In genomic region chr8:4275275-4276110, GRCm38 (mm10) we compare ENCODE assay signal across 8 mouse cellular contexts. TPM values are rescaled to one million over a fixed set of nuclear protein-coding genes. Genes with fewer than 3 reads are reported as not detected.
DNase-seq lines count a peak whose midpoint lies in the region; ATAC-seq and TF ChIP-seq lines count a peak whose summit lies in the region.

Timm44 (minus strand) TSS chr8:4275913.

- peak within 1 kb of the TSS; percentile 64 for H3K4me2 ChIP-seq in kidney, embryonic 14.5 days (replicated peaks; ENCODE audit: low read depth, low read length)
- H3K4me2 ChIP-seq in limb, embryonic 15.5 days = peak within 1 kb of the TSS; percentile 61

- TF ChIP-seq POLR2A in bone marrow macrophage, adult 2 months (IDR thresholded peaks at IDR 0.05; ENCODE audit: borderline replicate concordance, low read depth, low read length) = no peak
- peak; percentile 78 for TF ChIP-seq POLR2A in embryonic fibroblast, embryonic 13.5 days (IDR thresholded peaks at IDR 0.05; ENCODE audit: low read depth, low read length)

- H3K36me3 ChIP-seq in kidney, embryonic 14.5 days (ENCODE audit: control insufficient read depth, insufficient read depth, low read length) = peaks cover 25% of the 10 kb centered on the region
- peaks cover 32% of the 10 kb centered on the region for H3K36me3 ChIP-seq in limb, embryonic 15.5 days

- no peaks in the 10 kb centered on the region for H3K27me3 ChIP-seq in kidney, embryonic 14.5 days (ENCODE audit: control insufficient read depth, insufficient read depth, low read length)
- H3K27me3 ChIP-seq in limb, embryonic 15.5 days = no peaks in the 10 kb centered on the region

- peak within 1 kb of the TSS; percentile 93 for H3K4me3 ChIP-seq in bone marrow macrophage, adult 2 months (ENCODE audit: insufficient read depth, low read length)
- peak within 1 kb of the TSS; percentile 97 for H3K4me3 ChIP-seq in embryonic fibroblast, embryonic 13.5 days (ENCODE audit: insufficient read depth, low read length)
- H3K4me3 ChIP-seq in kidney, embryonic 14.5 days (ENCODE audit: low read length) = peak within 1 kb of the TSS; percentile 85
- H3K4me3 ChIP-seq in limb, embryonic 15.5 days = peak within 1 kb of the TSS; percentile 78

- H3K9me3 ChIP-seq in kidney, embryonic 14.5 days (ENCODE audit: control insufficient read depth, low read length) = no peaks in the 10 kb centered on the region
- H3K9me3 ChIP-seq in limb, embryonic 15.5 days = no peaks in the 10 kb centered on the region

- TF ChIP-seq CTCF in bone marrow macrophage, adult 2 months (IDR thresholded peaks at IDR 0.05; ENCODE audit: low read depth, low read length) = no peak
- no peak for TF ChIP-seq CTCF in embryonic fibroblast, embryonic 13.5 days (IDR thresholded peaks at IDR 0.05; ENCODE audit: borderline replicate concordance, insufficient read depth, low read length)

- peak within 1 kb of the TSS; percentile 87 for H3K9ac ChIP-seq in kidney, embryonic 14.5 days (ENCODE audit: low read depth, low read length)
- peak within 1 kb of the TSS; percentile 59 for H3K9ac ChIP-seq in limb, embryonic 15.5 days

- peak; percentile 97 for ATAC-seq in kidney, embryonic 14.5 days (ENCODE audit: low FRiP score, low TSS enrichment)
- peak; percentile 93 for ATAC-seq in limb, embryonic 15.5 days (ENCODE audit: insufficient number of reproducible peaks, low FRiP score, low TSS enrichment, low read depth)

- peak within 1 kb of the TSS; percentile 52 for H3K27ac ChIP-seq in bone marrow macrophage, adult 2 months (ENCODE audit: insufficient read depth, low read depth, low read length)
- H3K27ac ChIP-seq in embryonic fibroblast, embryonic 13.5 days (ENCODE audit: insufficient read depth, low read length) = peak within 1 kb of the TSS; percentile 22; the same call in 1 of the 2 replicates
- H3K27ac ChIP-seq in kidney, embryonic 14.5 days (ENCODE audit: low read depth, low read length) = no peak within 1 kb of the TSS
- H3K27ac ChIP-seq in limb, embryonic 15.5 days = peak within 1 kb of the TSS; percentile 71

- DNase-seq in A20 (ENCODE audit: low read depth, low spot score) = peak; percentile 94
- peak; percentile 95 for DNase-seq in heart, adult 9 months (ENCODE audit: low spot score in 2 of 2)
- peak; percentile 72 to 87 for DNase-seq in monocyte, adult 2 months (ENCODE audit: low read depth in 1 of 2, low spot score in 2 of 2)
- DNase-seq in spleen, postnatal 36 days (ENCODE audit: low spot score in 2 of 2) = peak; percentile 92 to 94

- WGBS in kidney, embryonic 14.5 days = 0% methylated on average over 39 of the region's 39 CpGs
- under 1% methylated on average over 39 of the region's 39 CpGs for WGBS in limb, embryonic 15.5 days

- H3K4me1 ChIP-seq in bone marrow macrophage, adult 2 months (ENCODE audit: control insufficient read depth, insufficient read depth, low read length) = peaks cover 8% of the 10 kb centered on the region
- H3K4me1 ChIP-seq in embryonic fibroblast, embryonic 13.5 days (ENCODE audit: control insufficient read depth, insufficient read depth, low read length) = 0 out of 2 replicates have a peak, but pooled peaks cover 6% of the 10 kb centered on the region
- H3K4me1 ChIP-seq in kidney, embryonic 14.5 days (ENCODE audit: control insufficient read depth, insufficient read depth, low read length) = no peaks in the 10 kb centered on the region
- peaks cover 6% of the 10 kb centered on the region for H3K4me1 ChIP-seq in limb, embryonic 15.5 days

RNA-seq across cellular contexts. Expression of gene Timm44, which starts in this region (rescaled TPM):
- 55.0 and 65.8 TPM in 2 replicates for polyA plus RNA-seq in bone marrow macrophage, adult 2 months (2012; ENCODE audit: insufficient read depth, insufficient read length, missing spikeins)
- 62.9 and 73.5 TPM in 2 replicates for polyA plus RNA-seq in embryonic fibroblast, embryonic 13.5 days (2011; ENCODE audit: insufficient read length, low read depth, missing spikeins)
- 75.7 and 81.2 TPM in 2 replicates for polyA plus RNA-seq in kidney, embryonic 14.5 days (2014; fragmentation: Nextera tagmentation; extraction: Ambion mirVana)
- 52.0 and 52.9 TPM in 2 replicates for polyA plus RNA-seq in limb, embryonic 15.5 days (2015; fragmentation: Nextera tagmentation; extraction: Ambion mirVana)
